Mouse (Mus musculus) cerebellum, adult (tissue): Measurements from ENCODE around the gene Ppid.

ENCODE experiments used
- ATAC-seq: cut with Nextera tagmentation; 2 replicates; pipeline ENCODE4 v1.9.2; 2017; ENCODE audit warnings: mild to moderate bottlenecking, moderate library complexity, mixed read lengths; ENCODE audit not compliant: insufficient number of reproducible peaks, low FRiP score, low TSS enrichment

The Ppid gene

GRCm38 (mm10) chr3:79590863-79591792 is at the start of gene Ppid:
Gene Ppid (plus strand): TSS chr3:79591342.
- ATAC-seq, result peak; percentile 92

- peak; percentile 72 for ATAC-seq
These were observed 48.6 kb upstream of the Ppid start for GRCm38 (mm10) chr3:79542585-79542984.

- 0 out of 2 replicates have a peak, but pooled peaks have one; percentile 21 for ATAC-seq
These were observed 42.3 kb upstream of the Ppid start for GRCm38 (mm10) chr3:79548681-79549437.

GRCm38 (mm10) chr3:79549751-79550393 is 41.3 kb upstream of the Ppid start:
- peak; percentile 90 for ATAC-seq

- no peak for ATAC-seq
These were observed 39.2 kb upstream of the Ppid start for GRCm38 (mm10) chr3:79551826-79552552.

GRCm38 (mm10) chr3:79553779-79554178 is 37.4 kb upstream of the Ppid start:
- ATAC-seq, result no peak

- no peak for ATAC-seq
These were observed 36.1 kb upstream of the Ppid start for GRCm38 (mm10) chr3:79555061-79555460.

- ATAC-seq, result no peak
These were observed 31.9 kb upstream of the Ppid start for GRCm38 (mm10) chr3:79559021-79559772.

- ATAC-seq, result no peak
These were observed 31.4 kb upstream of the Ppid start for GRCm38 (mm10) chr3:79559773-79560045.

- ATAC-seq, result no peak
These were observed 30.6 kb upstream of the Ppid start for GRCm38 (mm10) chr3:79560555-79560954.

GRCm38 (mm10) chr3:79561784-79562715 is 29.1 kb upstream of the Ppid start:
- ATAC-seq, result no peak

- ATAC-seq, result no peak
These were observed 27.6 kb upstream of the Ppid start for GRCm38 (mm10) chr3:79563511-79563910.

GRCm38 (mm10) chr3:79564875-79565606 is 26.1 kb upstream of the Ppid start:
- ATAC-seq, result no peak

GRCm38 (mm10) chr3:79566716-79567691 is 24.1 kb upstream of the Ppid start:
- peak; percentile 47 for ATAC-seq

- ATAC-seq, result peak; percentile 91
These were observed 23.3 kb upstream of the Ppid start, which contains the start of gene Fnip2 for GRCm38 (mm10) chr3:79567703-79568362. Gene Fnip2 (minus strand): TSS chr3:79567796.
